20 mouse cellular contexts compared by ENCODE assay signal in genomic region chr9:72681652-72682228, GRCm38 (mm10). TPM values are rescaled to one million over a fixed set of nuclear protein-coding genes. Genes with fewer than 3 reads are reported as not detected.
DNase-seq lines count a peak whose midpoint lies in the region; ATAC-seq and TF ChIP-seq lines count a peak whose summit lies in the region.
"Had no signal": no experiment of that assay in that cellular context is flagged by ENCODE, and none has a peak within 500 bp of the region (broad histone marks: within the 10 kb centered on the region; RNA-seq: fewer than 3 reads in every experiment).

No protein-coding gene starts in this region.

- H3K27me3 ChIP-seq in heart, embryonic 15.5 days: no peaks in the 10 kb centered on the region
- H3K27me3 ChIP-seq in stomach, postnatal 0 days (ENCODE audit: control insufficient read depth, insufficient read depth, low read length): no peaks in the 10 kb centered on the region
- H3K27me3 ChIP-seq: CH12.LX; embryonic facial prominence, embryonic 13.5 days; neural tube, embryonic 12.5 days; stomach, embryonic 15.5 days had no signal

- 46% methylated on average over 8 of the region's 8 CpGs for WGBS in heart, embryonic 15.5 days
- WGBS in lung, adult 2 months: 51% methylated on average over 8 of the region's 8 CpGs
- WGBS in stomach, postnatal 0 days: 68% methylated on average over 8 of the region's 8 CpGs

- peaks cover 54% of the 10 kb centered on the region for H3K36me3 ChIP-seq in heart, embryonic 15.5 days
- H3K36me3 ChIP-seq in stomach, postnatal 0 days (ENCODE audit: control insufficient read depth, insufficient read depth, low read length): peaks cover 29% of the 10 kb centered on the region

- DNase-seq in gastrocnemius, adult 2 months: no peak
- DNase-seq in gastrocnemius, adult 18-20 months (ENCODE audit: low spot score): no peak
- no peak for DNase-seq in heart, adult 9 months (ENCODE audit: low spot score in 2 of 2)
- peak; percentile 45 for DNase-seq in lung, postnatal 36 days
- DNase-seq in lung, adult 2 months: no peak
- DNase-seq in stomach, postnatal 0 days (ENCODE audit: low spot score): no peak
- no peak for DNase-seq in ovary, postnatal 36 days (ENCODE audit: low spot score)
- DNase-seq: adrenal gland, adult 2 months; cerebellum, adult 18-20 months; gastrocnemius, postnatal 10 days; left cerebral cortex, postnatal 4 days; right cerebral cortex, postnatal 14 days had no signal

- no peak overlapping the region for H3K4me2 ChIP-seq in heart, embryonic 15.5 days
- H3K4me2 ChIP-seq in stomach, postnatal 0 days (replicated peaks; ENCODE audit: low read depth): no peak overlapping the region
- H3K4me2 ChIP-seq: embryonic facial prominence, embryonic 13.5 days; neural tube, embryonic 12.5 days; stomach, embryonic 15.5 days had no signal

- intact Hi-C loops in gastrocnemius, adult 2 months (cut with DNase I): no loop called here

- no peak for TF ChIP-seq POLR2A in lung, adult 2 months (IDR thresholded peaks at IDR 0.05; ENCODE audit: borderline replicate concordance, extremely low read depth, low read depth, low read length)

- no peak overlapping the region for H3K9ac ChIP-seq in heart, embryonic 15.5 days
- no peak overlapping the region for H3K9ac ChIP-seq in stomach, postnatal 0 days (ENCODE audit: low read length)
- H3K9ac ChIP-seq: embryonic facial prominence, embryonic 13.5 days; neural tube, embryonic 12.5 days; stomach, embryonic 15.5 days had no signal

- H3K4me1 ChIP-seq in heart, embryonic 15.5 days (replicated peaks): peaks cover 14% of the 10 kb centered on the region
- H3K4me1 ChIP-seq in lung, adult 2 months (ENCODE audit: control insufficient read depth, insufficient read depth, low read length): peaks cover 6% of the 10 kb centered on the region
- no peaks in the 10 kb centered on the region for H3K4me1 ChIP-seq in stomach, postnatal 0 days (replicated peaks; ENCODE audit: control insufficient read depth, insufficient read depth)
- H3K4me1 ChIP-seq: midbrain, embryonic 10.5 days; neural tube, embryonic 12.5 days; stomach, embryonic 15.5 days had no signal

- TF ChIP-seq EP300 in stomach, postnatal 0 days (optimal IDR thresholded peaks at IDR 0.05): no peak

- H3K27ac ChIP-seq in gastrocnemius, adult 2 months: peak overlapping the region; percentile 86
- H3K27ac ChIP-seq in heart, embryonic 15.5 days: peak overlapping the region; percentile 72
- no peak overlapping the region for H3K27ac ChIP-seq in stomach, postnatal 0 days (replicated peaks)
- H3K27ac ChIP-seq: embryonic facial prominence, embryonic 13.5 days; kidney, postnatal 0 days; midbrain, embryonic 10.5 days; neural tube, embryonic 12.5 days; stomach, embryonic 15.5 days had no signal

- peak overlapping the region; percentile 28 for H3K4me3 ChIP-seq in gastrocnemius, adult 2 months
- no peak overlapping the region for H3K4me3 ChIP-seq in heart, embryonic 15.5 days
- no peak overlapping the region for H3K4me3 ChIP-seq in lung, adult 2 months (replicated peaks; ENCODE audit: extremely low read depth, low read depth, low read length)
- no peak overlapping the region for H3K4me3 ChIP-seq in stomach, postnatal 0 days (ENCODE audit: low read depth, low read length)
- H3K4me3 ChIP-seq: embryonic facial prominence, embryonic 13.5 days; midbrain, embryonic 10.5 days; neural tube, embryonic 12.5 days; stomach, embryonic 15.5 days had no signal

- ATAC-seq in heart, embryonic 15.5 days (replicated peaks; ENCODE audit: insufficient number of reproducible peaks, insufficient read depth, low FRiP score, low read depth): peak; percentile 61
- peak; percentile 38; the same call in 1 of the 2 replicates for ATAC-seq in stomach, postnatal 0 days (ENCODE audit: low FRiP score, low TSS enrichment)
- ATAC-seq: inflammation-experienced regulatory T-cells, adult 6 months had no signal

- TF ChIP-seq CTCF in gastrocnemius, adult 2 months (IDR thresholded peaks at IDR 0.05): no peak
- TF ChIP-seq CTCF in lung, adult 2 months (IDR thresholded peaks at IDR 0.05; ENCODE audit: insufficient read depth, low read length): no peak
- TF ChIP-seq CTCF in stomach, postnatal 0 days (IDR thresholded peaks at IDR 0.05; ENCODE audit: low read depth): no peak

- no peaks in the 10 kb centered on the region for H3K9me3 ChIP-seq in heart, embryonic 15.5 days (replicated peaks)
- no peaks in the 10 kb centered on the region for H3K9me3 ChIP-seq in stomach, postnatal 0 days (ENCODE audit: control insufficient read depth, low read length)
- H3K9me3 ChIP-seq: embryonic facial prominence, embryonic 13.5 days; midbrain, embryonic 10.5 days; neural tube, embryonic 12.5 days; stomach, embryonic 15.5 days had no signal

RNA-seq across cellular contexts. Expression of gene Nedd4, which starts 19.6 kb away (rescaled TPM):
- total RNA-seq in gastrocnemius, adult 2 months (2021): 100 to 1,000 TPM; 273 to 325 TPM
- total RNA-seq in gastrocnemius, adult 18-20 months (2021): 100 to 1,000 TPM; 266 to 284 TPM
- polyA plus RNA-seq in heart, embryonic 15.5 days (2015; fragmentation: Nextera tagmentation; extraction: Ambion mirVana): 450 and 481 TPM in 2 replicates
- polyA plus RNA-seq in lung, adult 2 months (2012; rRNA removed): 98.5 and 165 TPM in 2 replicates
- 175 and 195 TPM in 2 replicates for polyA plus RNA-seq in stomach, postnatal 0 days (2015; fragmentation: Nextera tagmentation; extraction: Ambion mirVana)
